Mouse (Mus musculus): ENCODE measurements at regions not wholly inside any gene's neighbourhood (a gene's known extent, or its start where the extent isn't known, plus 50 kb on each side); places are given as distances from the start of the nearest gene placed in this dataset.

- H3K27ac ChIP-seq (ENCODE audit: insufficient read depth, low read length), result no peak overlapping the region
- no peak for TF ChIP-seq CTCF (IDR thresholded peaks at IDR 0.05; ENCODE audit: extremely low read depth, insufficient read depth, insufficient read length, insufficient replicate concordance)
- TF ChIP-seq POLR2A (IDR thresholded peaks at IDR 0.05; ENCODE audit: low read depth, low read length), result no peak
- DNase-seq (ENCODE audit: low read depth in 1 of 2, low spot score in 2 of 2), result no peak
- H3K4me1 ChIP-seq (ENCODE audit: control insufficient read depth, insufficient read depth, insufficient read length), result no peaks in the 10 kb centered on the region
- H3K36me3 ChIP-seq (ENCODE audit: control insufficient read depth, insufficient read depth, low read length), result no peaks in the 10 kb centered on the region
- WGBS, result 88% methylated on average over 2 of the region's 2 CpGs
- no peak overlapping the region for H3K4me3 ChIP-seq (ENCODE audit: extremely low read depth, insufficient read depth, insufficient read length)
- no peaks in the 10 kb centered on the region for H3K27me3 ChIP-seq (ENCODE audit: control insufficient read depth, insufficient read depth, low read length)
Observed at GRCm38 (mm10) chr13:97486490-97486889, 245.6 kb downstream of the Enc1 start.

DNA sequence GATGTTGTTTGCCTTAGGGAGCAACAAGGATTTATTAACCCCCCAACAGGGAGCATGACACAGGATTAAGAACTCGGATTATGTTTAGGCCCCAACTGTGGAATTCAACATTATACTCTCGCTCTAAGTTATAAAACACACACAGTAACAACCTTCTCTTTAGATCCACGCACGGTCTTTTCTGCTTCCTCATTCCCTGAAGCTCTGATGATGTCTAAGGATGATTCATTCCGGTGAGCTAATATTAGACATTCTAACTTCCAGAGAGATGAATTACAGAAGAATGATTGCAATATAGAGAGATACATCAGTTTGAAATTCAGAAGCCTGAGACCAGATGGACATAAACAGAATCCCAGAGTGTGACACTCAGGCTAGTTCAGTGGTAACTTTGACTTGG lies 245.0 kb downstream of the Enc1 start:
- Histone ChIP-seq H3K27ac (ENCODE audit: insufficient read depth, low read length) (no peak overlapping the region), H3K4me1 (ENCODE audit: control insufficient read depth, insufficient read depth, insufficient read length) (no peaks in the 10 kb centered on the region), H3K36me3 (ENCODE audit: control insufficient read depth, insufficient read depth, low read length) (no peaks in the 10 kb centered on the region), H3K27me3 (ENCODE audit: control insufficient read depth, insufficient read depth, low read length) (no peaks in the 10 kb centered on the region), H3K4me3 (ENCODE audit: extremely low read depth, insufficient read depth, insufficient read length) (no peak overlapping the region)
- DNase-seq (ENCODE audit: low read depth in 1 of 2, low spot score in 2 of 2), result no peak
- no peak for TF ChIP-seq CTCF (IDR thresholded peaks at IDR 0.05; ENCODE audit: extremely low read depth, insufficient read depth, insufficient read length, insufficient replicate concordance)
- TF ChIP-seq POLR2A (IDR thresholded peaks at IDR 0.05; ENCODE audit: low read depth, low read length), result no peak
- WGBS, result 90% methylated on average over 5 of the region's 5 CpGs

DNA sequence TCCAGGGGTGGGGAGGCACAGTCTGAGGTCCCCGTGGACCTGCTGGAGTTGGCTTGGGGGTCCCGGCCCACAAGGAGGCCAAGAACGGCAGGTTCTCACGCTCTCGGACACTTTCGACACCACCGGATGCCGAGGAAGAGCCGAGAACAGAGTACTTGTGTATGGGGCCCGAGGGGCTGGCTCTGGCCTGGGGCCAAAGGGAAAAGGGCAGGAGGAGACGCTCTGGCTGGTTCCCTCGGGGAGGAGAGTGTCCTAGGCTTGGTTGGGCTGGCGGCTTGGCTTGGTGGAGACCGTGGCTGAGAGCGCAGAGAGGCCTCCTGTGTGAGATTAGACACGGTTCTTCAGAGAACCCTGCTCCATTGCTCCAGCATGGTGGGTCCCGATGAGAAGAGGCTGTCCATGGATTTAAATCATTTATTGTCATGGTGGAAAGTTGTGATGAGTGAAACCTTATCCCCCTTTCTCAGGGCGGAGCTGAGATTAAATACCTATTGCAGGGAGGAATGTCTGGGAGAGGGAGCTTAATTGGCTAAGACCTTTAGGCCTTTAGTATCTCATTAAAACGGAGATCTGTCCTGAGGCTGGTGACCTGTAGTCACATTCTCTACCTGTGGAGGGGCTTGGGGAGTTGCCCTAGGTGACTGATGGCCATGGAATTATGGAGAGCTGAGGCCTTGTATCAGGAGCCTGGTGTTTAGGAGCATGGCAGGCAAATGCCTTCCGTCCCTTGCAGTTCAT lies 244.1 kb downstream of the Enc1 start:
- WGBS, result 91% methylated on average over 20 of the region's 20 CpGs
- H3K27ac ChIP-seq (ENCODE audit: insufficient read depth, low read length), result no peak overlapping the region
- no peak for DNase-seq (ENCODE audit: low read depth in 1 of 2, low spot score in 2 of 2)
- TF ChIP-seq CTCF (IDR thresholded peaks at IDR 0.05; ENCODE audit: extremely low read depth, insufficient read depth, insufficient read length, insufficient replicate concordance) (no peak), POLR2A (IDR thresholded peaks at IDR 0.05; ENCODE audit: low read depth, low read length) (no peak)
- H3K27me3 ChIP-seq (ENCODE audit: control insufficient read depth, insufficient read depth, low read length), result no peaks in the 10 kb centered on the region
- H3K4me3 ChIP-seq (ENCODE audit: extremely low read depth, insufficient read depth, insufficient read length), result no peak overlapping the region
- no peaks in the 10 kb centered on the region for H3K4me1 ChIP-seq (ENCODE audit: control insufficient read depth, insufficient read depth, insufficient read length)
- no peaks in the 10 kb centered on the region for H3K36me3 ChIP-seq (ENCODE audit: control insufficient read depth, insufficient read depth, low read length)

DNA sequence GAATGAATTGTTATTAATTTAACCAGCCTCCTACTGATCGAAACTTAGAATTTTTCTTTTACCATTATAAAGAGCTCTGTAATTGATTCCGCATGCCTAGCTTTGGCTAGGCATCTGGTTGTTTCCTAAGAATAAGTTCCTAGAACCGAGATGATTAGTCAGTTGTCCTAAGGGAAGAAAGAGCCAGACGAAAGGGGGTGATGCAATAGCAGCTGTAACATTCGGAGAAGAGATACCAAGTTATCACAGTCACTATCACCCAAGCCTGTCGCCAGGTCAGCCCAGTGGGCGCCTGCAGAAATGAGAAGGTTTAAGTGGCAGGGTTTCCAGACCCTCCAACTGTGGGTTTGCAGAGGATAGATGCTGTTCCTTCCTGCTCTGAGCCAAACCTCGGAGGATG lies 242.8 kb downstream of the Enc1 start:
- Histone ChIP-seq H3K27me3 (ENCODE audit: control insufficient read depth, insufficient read depth, low read length) (no peaks in the 10 kb centered on the region), H3K4me1 (ENCODE audit: control insufficient read depth, insufficient read depth, insufficient read length) (no peaks in the 10 kb centered on the region), H3K27ac (ENCODE audit: insufficient read depth, low read length) (no peak overlapping the region), H3K36me3 (ENCODE audit: control insufficient read depth, insufficient read depth, low read length) (no peaks in the 10 kb centered on the region), H3K4me3 (ENCODE audit: extremely low read depth, insufficient read depth, insufficient read length) (no peak overlapping the region)
- TF ChIP-seq CTCF (IDR thresholded peaks at IDR 0.05; ENCODE audit: extremely low read depth, insufficient read depth, insufficient read length, insufficient replicate concordance) (no peak), POLR2A (IDR thresholded peaks at IDR 0.05; ENCODE audit: low read depth, low read length) (no peak)
- 87% methylated on average over 8 of the region's 8 CpGs for WGBS
- no peak for DNase-seq (ENCODE audit: low read depth in 1 of 2, low spot score in 2 of 2)

GRCm38 (mm10) chr13:97482439-97482946 lies 241.6 kb downstream of the Enc1 start:
- no peaks in the 10 kb centered on the region for H3K27me3 ChIP-seq (ENCODE audit: control insufficient read depth, insufficient read depth, low read length)

GRCm38 (mm10) chr13:97481259-97481658 lies 240.4 kb downstream of the Enc1 start:
- H3K4me1 ChIP-seq (ENCODE audit: control insufficient read depth, insufficient read depth, insufficient read length), result no peaks in the 10 kb centered on the region
- no peaks in the 10 kb centered on the region for H3K27me3 ChIP-seq (ENCODE audit: control insufficient read depth, insufficient read depth, low read length)
- H3K4me3 ChIP-seq (ENCODE audit: extremely low read depth, insufficient read depth, insufficient read length), result no peak overlapping the region
- 92% methylated on average over 2 of the region's 2 CpGs for WGBS
- no peak for DNase-seq (ENCODE audit: low read depth in 1 of 2, low spot score in 2 of 2)
- H3K36me3 ChIP-seq (ENCODE audit: control insufficient read depth, insufficient read depth, low read length), result no peaks in the 10 kb centered on the region
- no peak for TF ChIP-seq POLR2A (IDR thresholded peaks at IDR 0.05; ENCODE audit: low read depth, low read length)
- no peak for TF ChIP-seq CTCF (IDR thresholded peaks at IDR 0.05; ENCODE audit: extremely low read depth, insufficient read depth, insufficient read length, insufficient replicate concordance)
- H3K27ac ChIP-seq (ENCODE audit: insufficient read depth, low read length), result no peak overlapping the region

More at GRCm38 (mm10) chr13:97482439-97482946, 241.6 kb downstream of the Enc1 start:
- 95% methylated on average over 3 of the region's 3 CpGs for WGBS
- no peak for DNase-seq (ENCODE audit: low read depth in 1 of 2, low spot score in 2 of 2)
- H3K36me3 ChIP-seq (ENCODE audit: control insufficient read depth, insufficient read depth, low read length), result no peaks in the 10 kb centered on the region
- no peaks in the 10 kb centered on the region for H3K4me1 ChIP-seq (ENCODE audit: control insufficient read depth, insufficient read depth, insufficient read length)
- no peak overlapping the region for H3K27ac ChIP-seq (ENCODE audit: insufficient read depth, low read length)
- TF ChIP-seq CTCF (IDR thresholded peaks at IDR 0.05; ENCODE audit: extremely low read depth, insufficient read depth, insufficient read length, insufficient replicate concordance), result no peak
- TF ChIP-seq POLR2A (IDR thresholded peaks at IDR 0.05; ENCODE audit: low read depth, low read length), result no peak
- no peak overlapping the region for H3K4me3 ChIP-seq (ENCODE audit: extremely low read depth, insufficient read depth, insufficient read length)

DNA sequence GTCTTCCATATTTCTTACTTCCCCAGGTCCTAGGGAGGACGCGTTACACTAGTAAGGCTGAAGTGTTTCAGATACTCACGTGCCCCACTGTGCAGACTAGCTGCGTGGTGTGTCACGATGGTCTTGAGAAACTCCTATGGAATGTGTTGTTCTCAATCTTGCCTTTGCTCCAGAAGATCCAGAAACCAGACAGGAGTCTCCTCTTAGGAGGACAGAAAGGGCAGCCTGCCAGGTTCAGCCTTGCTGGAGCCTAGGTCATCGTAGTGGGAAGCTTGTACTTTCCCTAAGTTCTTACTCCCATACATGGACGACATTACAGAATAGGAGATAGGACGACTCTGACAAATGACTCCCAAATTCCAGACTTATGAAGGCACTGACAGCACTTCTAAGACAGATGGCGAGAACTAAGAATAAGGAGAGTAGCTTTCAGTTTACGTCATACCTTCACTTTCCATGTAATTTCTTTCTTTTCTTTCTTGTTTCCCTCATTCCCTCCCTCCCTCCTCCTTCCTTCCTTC lies 238.2 kb downstream of the Enc1 start:
- no peak for DNase-seq (ENCODE audit: low read depth in 1 of 2, low spot score in 2 of 2)
- TF ChIP-seq POLR2A (IDR thresholded peaks at IDR 0.05; ENCODE audit: low read depth, low read length) (no peak), CTCF (IDR thresholded peaks at IDR 0.05; ENCODE audit: extremely low read depth, insufficient read depth, insufficient read length, insufficient replicate concordance) (no peak)
- H3K27ac ChIP-seq (ENCODE audit: insufficient read depth, low read length), result no peak overlapping the region
- H3K4me1 ChIP-seq (ENCODE audit: control insufficient read depth, insufficient read depth, insufficient read length), result no peaks in the 10 kb centered on the region
- no peak overlapping the region for H3K4me3 ChIP-seq (ENCODE audit: extremely low read depth, insufficient read depth, insufficient read length)
- no peaks in the 10 kb centered on the region for H3K36me3 ChIP-seq (ENCODE audit: control insufficient read depth, insufficient read depth, low read length)
- WGBS, result 85% methylated on average over 10 of the region's 10 CpGs
- H3K27me3 ChIP-seq (ENCODE audit: control insufficient read depth, insufficient read depth, low read length), result no peaks in the 10 kb centered on the region
